In genomic region chr13:45444220-45444619, GRCm38 (mm10) we compare ENCODE assay signal across 26 mouse cellular contexts. TPM values are rescaled to one million over a fixed set of nuclear protein-coding genes. Genes with fewer than 3 reads are reported as not detected.
DNase-seq lines count a peak whose midpoint lies in the region; ATAC-seq lines count a peak whose summit lies in the region.
"Had no signal": no experiment of that assay in that cellular context is flagged by ENCODE, and none has a peak within 500 bp of the region (broad histone marks: within the 10 kb centered on the region; RNA-seq: fewer than 3 reads in every experiment).

No protein-coding gene starts in this region.

- H3K4me2 ChIP-seq in kidney, embryonic 15.5 days = no peak overlapping the region
- H3K4me2 ChIP-seq: forebrain, embryonic 13.5 days; lung, embryonic 14.5 days; midbrain, embryonic 15.5 days; neural tube, embryonic 15.5 days had no signal

- H3K36me3 ChIP-seq in kidney, embryonic 15.5 days = no peaks in the 10 kb centered on the region
- no peaks in the 10 kb centered on the region for H3K36me3 ChIP-seq in limb, embryonic 10.5 days
- H3K36me3 ChIP-seq: midbrain, embryonic 15.5 days; neural tube, embryonic 15.5 days had no signal

- H3K4me3 ChIP-seq in kidney, embryonic 15.5 days (replicated peaks) = no peak overlapping the region
- no peak overlapping the region for H3K4me3 ChIP-seq in limb, embryonic 10.5 days
- H3K4me3 ChIP-seq: forebrain, embryonic 13.5 days; midbrain, embryonic 15.5 days; neural tube, embryonic 15.5 days had no signal

- H3K9me3 ChIP-seq in kidney, embryonic 15.5 days (replicated peaks) = no peaks in the 10 kb centered on the region
- H3K9me3 ChIP-seq in limb, embryonic 10.5 days (replicated peaks) = no peaks in the 10 kb centered on the region
- H3K9me3 ChIP-seq: forebrain, embryonic 13.5 days; midbrain, embryonic 15.5 days; neural tube, embryonic 15.5 days had no signal

- 0 out of 2 replicates have a peak overlapping the region, but pooled peaks have one; percentile 5 for H3K27ac ChIP-seq in kidney, embryonic 15.5 days
- H3K27ac ChIP-seq in limb, embryonic 10.5 days = peak overlapping the region; percentile 79; the same call in 1 of the 2 replicates
- H3K27ac ChIP-seq: forebrain, embryonic 13.5 days; midbrain, embryonic 15.5 days; neural tube, embryonic 15.5 days had no signal

- H3K9ac ChIP-seq in kidney, embryonic 15.5 days = no peak overlapping the region
- H3K9ac ChIP-seq: forebrain, embryonic 13.5 days; lung, embryonic 14.5 days; midbrain, embryonic 15.5 days; neural tube, embryonic 15.5 days had no signal

- peaks cover 21% of the 10 kb centered on the region for H3K4me1 ChIP-seq in kidney, embryonic 15.5 days
- H3K4me1 ChIP-seq in limb, embryonic 10.5 days = peaks cover 53% of the 10 kb centered on the region
- H3K4me1 ChIP-seq: midbrain, embryonic 15.5 days had no signal

- ATAC-seq in kidney, embryonic 15.5 days (replicated peaks; ENCODE audit: low FRiP score) = no peak
- ATAC-seq: forebrain, embryonic 13.5 days; hindbrain, embryonic 16.5 days; intestine, embryonic 16.5 days; midbrain, embryonic 15.5 days had no signal

- H3K27me3 ChIP-seq in kidney, embryonic 15.5 days = no peaks in the 10 kb centered on the region
- no peaks in the 10 kb centered on the region for H3K27me3 ChIP-seq in limb, embryonic 10.5 days (ENCODE audit: low read depth, poor library complexity, severe bottlenecking)
- H3K27me3 ChIP-seq: forebrain, embryonic 13.5 days; midbrain, embryonic 15.5 days had no signal

- DNase-seq in kidney, postnatal 4 days = no peak
- DNase-seq in retina, postnatal 1 day = peak; percentile 36
- DNase-seq in retina, embryonic 14.5 days (ENCODE audit: low spot score) = no peak
- peak; percentile 47 for DNase-seq in brain, adult 2 months (ENCODE audit: low read depth, low spot score)
- no peak for DNase-seq in limb, embryonic 10.5 days (ENCODE audit: low spot score)
- no peak for DNase-seq in embryo, embryonic 10 days (ENCODE audit: low spot score)
- DNase-seq in cerebellum, postnatal 14 days = no peak
- DNase-seq: adrenal gland, postnatal 25 days; cerebellum, adult 18-20 months; cerebellum, postnatal 25 days; embryo, embryonic 11 days; gastrocnemius, postnatal 14 days; kidney, adult 9 months; kidney, postnatal 25 days; layer of hippocampus, postnatal 36 days; lung, embryonic 14.5 days; lung, postnatal 4 days; right cerebral cortex, postnatal 25 days; spleen, adult 18-20 months; thymus, postnatal 25 days had no signal

- 71% methylated on average over 8 of the region's 8 CpGs for WGBS in kidney, embryonic 15.5 days
- WGBS in limb, embryonic 10.5 days = 84% methylated on average over 8 of the region's 8 CpGs

RNA-seq across cellular contexts. Expression of gene Mylip, which starts 54.7 kb away (rescaled TPM):
- polyA plus RNA-seq in kidney, embryonic 15.5 days (2015; fragmentation: Nextera tagmentation; extraction: Ambion mirVana) = 13.1 and 14.8 TPM in 2 replicates
- 10.0 and 17.1 TPM in 2 replicates for polyA plus RNA-seq in limb, embryonic 10.5 days (2016; fragmentation: Nextera tagmentation; extraction: Ambion mirVana)

Comparison
In these comparisons a context has a peak if more than half of its experiments do, and no peak if none do; other contexts are left out.
1. DNase-seq: peak in retina, postnatal 1 day (single experiment) and brain, adult 2 months (single experiment); none in kidney, postnatal 4 days (0 of 2), retina, embryonic 14.5 days (single experiment), limb, embryonic 10.5 days (single experiment), embryo, embryonic 10 days (single experiment) and cerebellum, postnatal 14 days (0 of 2).